ENCODE assay signal across 8 mouse cellular contexts in genomic region chr6:41605794-41606104, GRCm38 (mm10). TPM values are rescaled to one million over a fixed set of nuclear protein-coding genes. Genes with fewer than 3 reads are reported as not detected.
DNase-seq lines count a peak whose midpoint lies in the region; ATAC-seq and TF ChIP-seq lines count a peak whose summit lies in the region.

No protein-coding gene starts in this region.

- no peak overlapping the region for H3K27ac ChIP-seq in neural tube, embryonic 11.5 days (ENCODE audit: low read depth, low read length)
- H3K27ac ChIP-seq in limb, embryonic 14.5 days (replicated peaks; ENCODE audit: low read depth, low read length), result peak overlapping the region; percentile 87; the same call in 1 of the 2 replicates
- peak overlapping the region; percentile 91 for H3K27ac ChIP-seq in stomach, embryonic 14.5 days (ENCODE audit: low read length)

- no peak for ATAC-seq in erythroblast, adult 5-6 weeks (replicated peaks; ENCODE audit: low FRiP score, poor library complexity, severe bottlenecking)
- peak; percentile 60 for ATAC-seq in neural tube, embryonic 11.5 days (ENCODE audit: insufficient read depth, low FRiP score, low TSS enrichment)
- ATAC-seq in limb, embryonic 14.5 days (ENCODE audit: low FRiP score, low read depth), result peak; percentile 17
- 0 out of 2 replicates have a peak, but pooled peaks have one; percentile 16 for ATAC-seq in stomach, embryonic 14.5 days (ENCODE audit: insufficient number of reproducible peaks, insufficient read depth, low FRiP score, low read depth)

- TF ChIP-seq POLR2A in limb, embryonic 14.5 days (IDR thresholded peaks at IDR 0.05; ENCODE audit: borderline replicate concordance, extremely low read depth, insufficient read depth, insufficient read length), result no peak

- H3K4me1 ChIP-seq in erythroblast, embryonic 14.5 days (ENCODE audit: control insufficient read depth), result peaks cover 13% of the 10 kb centered on the region
- H3K4me1 ChIP-seq in neural tube, embryonic 11.5 days (ENCODE audit: control insufficient read depth, insufficient read depth, low read length), result 0 out of 2 replicates have a peak, but pooled peaks cover 5% of the 10 kb centered on the region
- peaks cover 6% of the 10 kb centered on the region; the same call in 1 of the 2 replicates for H3K4me1 ChIP-seq in limb, embryonic 14.5 days (ENCODE audit: control insufficient read depth, insufficient read depth, low read length)
- 0 out of 2 replicates have a peak, but pooled peaks cover 4% of the 10 kb centered on the region for H3K4me1 ChIP-seq in stomach, embryonic 14.5 days (ENCODE audit: control insufficient read depth, insufficient read depth, low read length)

- DNase-seq in neural tube, embryonic 11.5 days (ENCODE audit: low spot score), result peak; percentile 16
- DNase-seq in neural tube, embryonic 10.5 days (ENCODE audit: extremely low spot score, low spot score), result no peak
- no peak for DNase-seq in limb, embryonic 14.5 days (ENCODE audit: low spot score)
- DNase-seq in retina, embryonic 14.5 days (ENCODE audit: low spot score), result no peak
- no peak for DNase-seq in thymus, postnatal 14 days

- H3K4me2 ChIP-seq in neural tube, embryonic 11.5 days (ENCODE audit: low read depth), result peak overlapping the region; percentile 91
- peak overlapping the region; percentile 93 for H3K4me2 ChIP-seq in limb, embryonic 14.5 days (replicated peaks; ENCODE audit: low read depth, low read length, severe bottlenecking)
- peak overlapping the region; percentile 92 for H3K4me2 ChIP-seq in stomach, embryonic 14.5 days (replicated peaks; ENCODE audit: low read depth, low read length)

- H3K9me3 ChIP-seq in erythroblast, embryonic 14.5 days (ENCODE audit: control insufficient read depth, low read length), result no peaks in the 10 kb centered on the region
- H3K9me3 ChIP-seq in neural tube, embryonic 11.5 days (ENCODE audit: control insufficient read depth, low read length), result no peaks in the 10 kb centered on the region
- H3K9me3 ChIP-seq in limb, embryonic 14.5 days (ENCODE audit: control insufficient read depth, low read length), result no peaks in the 10 kb centered on the region
- H3K9me3 ChIP-seq in stomach, embryonic 14.5 days (ENCODE audit: control insufficient read depth, low read depth, low read length), result no peaks in the 10 kb centered on the region

- H3K36me3 ChIP-seq in erythroblast, embryonic 14.5 days (ENCODE audit: control insufficient read depth), result no peaks in the 10 kb centered on the region
- no peaks in the 10 kb centered on the region for H3K36me3 ChIP-seq in neural tube, embryonic 11.5 days (ENCODE audit: control insufficient read depth, insufficient read depth, low read length)
- H3K36me3 ChIP-seq in limb, embryonic 14.5 days (ENCODE audit: control insufficient read depth, insufficient read depth, low read length), result no peaks in the 10 kb centered on the region
- H3K36me3 ChIP-seq in stomach, embryonic 14.5 days (ENCODE audit: control insufficient read depth, insufficient read depth, low read length), result no peaks in the 10 kb centered on the region

- 0% methylated on average over 7 of the region's 7 CpGs for WGBS in neural tube, embryonic 11.5 days
- 2% methylated on average over 7 of the region's 7 CpGs for WGBS in limb, embryonic 14.5 days
- WGBS in stomach, embryonic 14.5 days, result 1% methylated on average over 7 of the region's 7 CpGs

- peaks cover 24% of the 10 kb centered on the region for H3K27me3 ChIP-seq in erythroblast, embryonic 14.5 days (ENCODE audit: control insufficient read depth)
- no peaks in the 10 kb centered on the region for H3K27me3 ChIP-seq in neural tube, embryonic 11.5 days (ENCODE audit: control insufficient read depth, insufficient read depth, low read length)
- H3K27me3 ChIP-seq in limb, embryonic 14.5 days (ENCODE audit: control insufficient read depth, insufficient read depth, low read length), result no peaks in the 10 kb centered on the region
- no peaks in the 10 kb centered on the region for H3K27me3 ChIP-seq in stomach, embryonic 14.5 days (ENCODE audit: control insufficient read depth, insufficient read depth, low read length)

- peak overlapping the region; percentile 67 for H3K9ac ChIP-seq in neural tube, embryonic 11.5 days (ENCODE audit: low read length)
- H3K9ac ChIP-seq in limb, embryonic 14.5 days (ENCODE audit: low read depth, low read length, severe bottlenecking), result peak overlapping the region; percentile 81
- peak overlapping the region; percentile 63 for H3K9ac ChIP-seq in stomach, embryonic 14.5 days (replicated peaks; ENCODE audit: low read depth, low read length)

- H3K4me3 ChIP-seq in erythroblast, embryonic 14.5 days (replicated peaks), result peak overlapping the region; percentile 60
- H3K4me3 ChIP-seq in neural tube, embryonic 11.5 days (ENCODE audit: low read depth, low read length), result peak overlapping the region; percentile 55
- H3K4me3 ChIP-seq in limb, embryonic 14.5 days (replicated peaks; ENCODE audit: low read length), result peak overlapping the region; percentile 69
- peak overlapping the region; percentile 69 for H3K4me3 ChIP-seq in stomach, embryonic 14.5 days (ENCODE audit: low read depth, low read length)

RNA-seq across cellular contexts. Expression of gene Ephb6, which starts 0.5 kb away (rescaled TPM):
- polyA plus RNA-seq in erythroblast, embryonic 14.5 days (2012), result 0.10 TPM in 1 of 2 replicates, not detected in the other
- not detected in 2 replicates for total RNA-seq in erythroblast, adult 5-6 weeks (2015; ENCODE audit: low replicate concordance)
- 0.28 TPM in 1 of 2 replicates, not detected in the other for total RNA-seq in erythroblast, adult 5-6 weeks (2017; ENCODE audit: low replicate concordance)
- 10.4 and 10.8 TPM in 2 replicates for polyA plus RNA-seq in neural tube, embryonic 11.5 days (2014; fragmentation: Nextera tagmentation; extraction: Ambion mirVana)
- 16.6 and 23.6 TPM in 2 replicates for polyA plus RNA-seq in limb, embryonic 14.5 days (2012; rRNA removed)
- polyA plus RNA-seq in limb, embryonic 14.5 days (2014; fragmentation: Nextera tagmentation; extraction: Ambion mirVana), result 16.7 and 18.8 TPM in 2 replicates
- 11.7 and 11.8 TPM in 2 replicates for polyA plus RNA-seq in stomach, embryonic 14.5 days (2014; fragmentation: Nextera tagmentation; extraction: Ambion mirVana)

RNA-seq across cellular contexts. Expression of gene Trpv6, which starts 30.5 kb away (rescaled TPM):
- 0.04 TPM in 1 of 2 replicates, not detected in the other for polyA plus RNA-seq in erythroblast, embryonic 14.5 days (2012)
- not detected in 2 replicates for total RNA-seq in erythroblast, adult 5-6 weeks (2015; ENCODE audit: low replicate concordance)
- total RNA-seq in erythroblast, adult 5-6 weeks (2017; ENCODE audit: low replicate concordance), result not detected in 2 replicates
- polyA plus RNA-seq in neural tube, embryonic 11.5 days (2014; fragmentation: Nextera tagmentation; extraction: Ambion mirVana), result 0.31 and 0.37 TPM in 2 replicates
- polyA plus RNA-seq in limb, embryonic 14.5 days (2012; rRNA removed), result 0.69 and 0.74 TPM in 2 replicates
- polyA plus RNA-seq in limb, embryonic 14.5 days (2014; fragmentation: Nextera tagmentation; extraction: Ambion mirVana), result 0.84 and 1.2 TPM in 2 replicates
- 5.7 and 6.7 TPM in 2 replicates for polyA plus RNA-seq in stomach, embryonic 14.5 days (2014; fragmentation: Nextera tagmentation; extraction: Ambion mirVana)

Comparison
In these comparisons a context has a peak if more than half of its experiments do, and no peak if none do; other contexts are left out.
1. RNA of gene Ephb6, which starts 0.5 kb away (polyA plus RNA-seq): 16.6 to 23.6 TPM in limb, embryonic 14.5 days, 11.7 to 11.8 TPM in stomach, embryonic 14.5 days and 10.4 to 10.8 TPM in neural tube, embryonic 11.5 days; 0.10 TPM in erythroblast, embryonic 14.5 days; every median in the first group is over 10 times any median in the second.
2. Peak in every context shown above with its lines, with median percentiles within 50 percentile points of each other: H3K4me3 ChIP-seq, H3K4me2 ChIP-seq and H3K9ac ChIP-seq.